Mouse (Mus musculus) myocyte (in vitro differentiated cells): ENCODE measurements around the gene Tm9sf4.

ENCODE experiments used
- CEBPB ChIP-seq: IDR thresholded peaks from 2 replicates; pipeline ENCODE4 v1.6.1; 2011; ENCODE audit warnings: mild to moderate bottlenecking, moderate library complexity; ENCODE audit not compliant: poor library complexity, insufficient read depth, severe bottlenecking
- E2F4 ChIP-seq: IDR thresholded peaks from one replicate; pipeline ENCODE4 v1.6.1; 2011; ENCODE audit warnings: mild to moderate bottlenecking, control low read depth, moderate library complexity; ENCODE audit not compliant: insufficient read depth
- MAX ChIP-seq: IDR thresholded peaks from one replicate; pipeline ENCODE4 v1.6.1; 2011; ENCODE audit warnings: low read depth, mild to moderate bottlenecking, control low read depth
- MYOD1 ChIP-seq, 3 experiments: IDR thresholded peaks; one replicate each; pipeline ENCODE4 v1.6.1; 2011; ENCODE audit warnings: control low read depth in 2 of 3, low read depth in 2 of 3, mild to moderate bottlenecking in 2 of 3, moderate library complexity in 1 of 3; ENCODE audit not compliant: insufficient read length in 2 of 3, control insufficient read depth in 1 of 3
- MYOG ChIP-seq, 3 experiments: IDR thresholded peaks; one replicate each; pipeline ENCODE4 v1.6.1; 2011; ENCODE audit warnings: control low read depth in 2 of 3, low read depth in 2 of 3, mild to moderate bottlenecking in 2 of 3; ENCODE audit not compliant: insufficient read length in 2 of 3, control insufficient read depth in 1 of 3, insufficient read depth in 1 of 3
- POLR2A ChIP-seq: IDR thresholded peaks from one replicate; pipeline ENCODE4 v1.6.1; 2011; ENCODE audit warnings: low read depth, mild to moderate bottlenecking, control low read depth, moderate library complexity; ENCODE audit not compliant: insufficient read length
- POLR2AphosphoS2 ChIP-seq: IDR thresholded peaks from one replicate; pipeline ENCODE4 v1.6.1; 2011; ENCODE audit warnings: low read depth, control low read depth; ENCODE audit not compliant: insufficient read length
- TCF12 ChIP-seq: IDR thresholded peaks from one replicate; pipeline ENCODE4 v1.6.1; 2011; ENCODE audit warnings: mild to moderate bottlenecking, control low read depth; ENCODE audit not compliant: poor library complexity, insufficient read depth, severe bottlenecking
- TCF3 ChIP-seq: IDR thresholded peaks from one replicate; pipeline ENCODE4 v1.6.1; 2011; ENCODE audit warnings: low read depth, control low read depth; ENCODE audit not compliant: insufficient read length
- USF1 ChIP-seq: IDR thresholded peaks from one replicate; pipeline ENCODE4 v1.6.1; 2011; ENCODE audit warnings: low read depth, mild to moderate bottlenecking, control low read depth, moderate library complexity

DNA sequence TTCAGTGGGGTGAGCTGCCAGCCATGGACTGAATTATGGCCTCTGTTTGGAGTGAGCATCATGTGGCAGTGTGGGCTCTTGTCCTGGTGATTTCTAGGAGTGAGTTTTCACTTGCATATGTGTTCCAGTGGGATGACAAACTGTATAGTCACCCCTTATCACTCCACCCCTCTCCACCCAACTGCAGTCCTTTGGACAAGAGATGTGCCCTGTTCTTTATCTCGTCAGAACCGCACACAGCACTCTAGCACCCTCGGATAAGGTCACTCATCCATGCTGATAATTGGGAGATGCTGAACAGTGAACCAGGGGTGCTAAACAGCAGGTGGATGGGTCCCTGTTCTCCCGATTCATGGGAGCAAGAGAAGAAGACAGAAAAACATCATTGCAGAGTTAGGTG is 60.5 kb downstream of the Tm9sf4 start:
- no peak for TF ChIP-seq POLR2A
- no peak for TF ChIP-seq E2F4
- no peak for TF ChIP-seq USF1
- TF ChIP-seq TCF3, result no peak
- peak; percentile 16 for TF ChIP-seq POLR2AphosphoS2
- TF ChIP-seq MAX, result no peak
- TF ChIP-seq CEBPB, result no peak
- TF ChIP-seq MYOG (IDR thresholded peaks at IDR 0.05; ENCODE audit: control insufficient read depth in 1 of 3, insufficient read depth in 1 of 3, insufficient read length in 2 of 3, low read depth in 2 of 3), result no peak
- no peak for TF ChIP-seq TCF12
- no peak for TF ChIP-seq MYOD1 (IDR thresholded peaks at IDR 0.05; ENCODE audit: control insufficient read depth in 1 of 3, insufficient read length in 2 of 3, low read depth in 2 of 3)
